Mouse (Mus musculus): ENCODE data around the gene Litaf. TPM values are rescaled to one million over a fixed set of nuclear protein-coding genes. Genes with fewer than 3 reads are reported as not detected.

Gene Litaf
- total RNA-seq, 4 experiments from 2014 or later: 2.5 to 3.9 (median 3.3) TPM

DNA sequence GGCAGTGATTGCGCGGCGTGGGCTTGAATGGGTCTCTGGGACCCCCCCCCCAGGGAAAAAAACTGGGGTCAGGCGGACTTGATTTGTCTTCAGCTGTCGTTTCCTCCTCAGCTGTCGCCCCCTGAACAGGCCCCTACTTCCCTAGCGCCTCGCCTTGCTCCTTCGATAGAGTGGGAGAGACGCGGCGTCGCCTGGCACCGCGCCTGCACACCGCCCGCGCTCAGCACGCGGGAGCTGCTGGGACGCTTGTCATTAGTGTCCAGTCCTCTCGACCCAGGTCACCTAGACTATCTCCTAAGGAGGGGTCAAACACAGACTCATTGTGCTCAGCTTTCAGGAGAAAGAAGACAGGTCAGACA is 855 bp upstream of the Litaf start:
- peak in 1 of 2 experiments; percentile 28 for DNase-seq (ENCODE audit: low spot score in 2 of 2)

DNA sequence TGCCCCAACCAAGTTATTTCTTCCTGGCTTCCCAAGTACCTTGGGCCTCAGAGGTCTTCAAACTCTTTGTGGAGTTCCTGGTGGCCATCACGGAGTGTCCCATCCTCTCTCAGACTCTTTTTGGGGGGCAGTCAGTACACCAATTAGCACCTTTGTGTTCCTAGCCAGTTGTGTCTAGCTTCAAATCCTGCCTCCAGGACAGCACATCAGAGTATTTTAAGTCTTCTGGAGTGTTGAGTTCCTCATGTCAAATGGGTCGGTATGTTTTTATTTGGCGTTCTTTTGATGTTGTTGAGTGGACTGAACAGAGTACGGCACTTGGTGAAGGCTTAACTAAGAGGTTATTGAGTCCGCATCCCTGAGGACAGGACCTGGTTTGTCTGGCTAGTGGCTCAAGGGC is 526 bp downstream of the Litaf start:
- no peak for DNase-seq (ENCODE audit: low spot score in 2 of 2)

DNA sequence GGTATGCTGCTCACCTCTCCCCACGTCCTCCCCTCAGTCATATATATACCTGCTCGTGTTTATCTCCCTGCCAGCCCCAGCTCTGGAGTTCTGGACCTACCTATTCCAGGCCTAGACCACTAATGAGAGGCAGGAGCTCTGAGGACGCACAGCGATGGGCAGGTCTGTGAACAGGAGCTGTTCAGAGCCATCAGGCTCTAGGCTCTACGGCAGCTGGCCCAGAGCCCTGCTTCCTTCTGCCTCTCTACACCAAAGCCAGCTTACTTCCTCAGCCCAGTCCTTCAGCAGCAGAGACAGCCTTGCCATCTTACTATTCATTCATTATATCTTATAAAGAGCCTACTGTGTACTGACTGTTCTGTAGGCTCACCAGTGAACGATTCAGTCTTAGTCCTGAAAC is 1.2 kb downstream of the Litaf start:
- DNase-seq (ENCODE audit: low spot score in 2 of 2): no peak

DNA sequence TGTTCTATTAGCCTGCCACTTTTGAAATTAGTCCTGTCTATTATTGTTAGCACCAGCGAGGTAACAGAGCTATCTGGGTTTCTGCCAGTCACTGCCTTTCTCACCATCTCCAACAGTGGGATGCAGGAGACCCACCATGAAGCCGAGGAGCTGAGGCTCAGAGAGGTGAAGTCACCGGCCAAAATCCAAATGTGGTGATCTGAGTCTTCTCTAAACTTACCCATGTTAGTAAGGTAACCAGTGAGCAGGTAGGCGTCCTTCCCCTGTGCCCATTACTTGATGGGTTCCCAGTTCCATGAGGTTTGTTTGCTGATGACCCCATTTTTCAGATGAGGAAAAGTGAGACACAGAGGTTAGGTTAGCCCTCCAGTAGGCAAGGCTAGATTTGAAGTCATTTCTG is 1.6 kb downstream of the Litaf start:
- no peak for DNase-seq (ENCODE audit: low spot score in 2 of 2)

DNA sequence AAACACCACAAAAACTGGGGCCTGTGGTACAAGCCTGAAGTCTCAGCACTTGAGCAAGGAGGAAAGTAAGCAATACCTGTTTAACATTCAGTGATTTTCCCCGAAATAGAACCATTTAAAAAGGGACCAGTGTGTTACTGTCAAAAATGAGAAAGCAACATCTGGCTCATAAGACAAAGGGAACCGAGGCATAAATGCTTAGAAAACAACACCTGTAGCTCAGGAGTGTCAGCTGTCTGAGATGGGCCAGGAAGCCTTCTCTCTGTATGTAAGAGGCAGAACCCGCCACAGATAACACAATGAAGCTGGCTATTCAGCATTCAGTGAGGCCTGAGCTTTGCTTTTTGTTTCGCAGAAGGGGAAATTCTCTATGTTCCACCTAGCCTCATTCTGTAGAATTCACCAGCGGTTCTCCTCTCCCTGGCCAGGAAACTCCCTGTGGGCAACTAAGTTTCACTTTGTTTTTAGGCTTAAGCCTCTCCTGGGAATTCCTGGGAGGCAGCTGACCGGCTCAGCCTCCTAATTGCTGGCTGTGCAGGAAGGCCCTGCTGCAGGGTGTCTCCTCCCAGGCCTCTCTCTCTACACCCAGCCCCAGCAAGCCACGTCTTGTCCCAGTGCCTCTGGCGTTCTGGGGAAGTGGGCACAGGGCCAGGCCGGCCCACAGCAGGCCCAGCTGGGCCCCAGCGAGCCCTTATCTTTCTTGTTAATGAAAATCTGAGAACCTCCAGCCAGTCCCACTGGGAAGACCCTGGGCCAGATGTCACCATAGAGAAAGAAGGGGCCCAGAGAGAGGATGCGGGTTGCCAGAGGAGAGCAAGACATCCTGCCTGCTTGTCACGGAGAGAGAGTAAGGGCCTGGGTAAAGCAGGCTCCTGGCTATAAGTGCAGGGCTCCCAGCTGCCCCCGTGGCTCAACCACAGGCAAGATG is 2.9 kb downstream of the Litaf start:
- peak; percentile 63 to 73 for DNase-seq (ENCODE audit: low spot score in 2 of 2)

DNA sequence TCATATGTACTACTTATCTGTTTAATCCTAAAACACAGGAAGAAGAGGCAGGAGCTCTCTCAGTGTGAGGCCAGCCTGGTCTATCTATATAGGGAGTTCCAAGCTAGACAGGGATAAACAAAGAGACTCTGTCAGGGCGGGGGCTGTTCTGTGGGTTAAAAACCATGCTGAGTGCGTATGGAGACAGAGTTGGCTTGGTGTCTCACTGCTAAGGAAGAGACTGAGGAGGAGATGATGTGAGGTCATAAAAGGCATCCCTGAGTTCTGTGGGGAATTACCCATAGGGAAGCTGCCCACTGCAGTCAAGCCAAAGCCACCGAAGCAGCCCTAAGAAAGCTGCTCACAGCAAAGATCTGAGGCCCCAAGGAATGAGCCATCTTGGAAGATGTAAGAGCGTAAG is 5.3 kb downstream of the Litaf start, which contains the start of gene Snn:
Gene Snn, plus strand, starts transcription at position 301 of the 400 bp plus-strand sequence.
- no peak for DNase-seq (ENCODE audit: low spot score in 2 of 2)

DNA sequence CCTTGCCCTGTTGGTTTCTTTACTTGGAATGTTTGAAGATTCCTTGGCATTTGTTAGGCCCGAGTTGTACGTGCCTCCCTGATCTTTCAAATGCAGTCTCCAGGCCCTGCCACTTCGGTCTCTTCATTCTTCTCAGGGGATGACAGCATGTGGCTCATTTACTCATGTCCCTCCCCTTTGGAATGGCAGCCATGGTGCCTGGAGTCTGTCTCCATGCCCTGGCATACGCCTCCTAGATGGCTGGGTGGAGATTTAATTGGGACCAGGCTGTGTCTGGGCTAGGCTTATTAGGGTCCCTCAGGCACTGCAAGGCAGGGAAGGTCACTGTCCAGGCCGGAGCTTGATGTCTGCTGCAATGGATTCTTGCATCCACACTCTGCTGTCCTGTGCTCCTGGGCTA is 10.0 kb downstream of the Litaf start:
- DNase-seq (ENCODE audit: low spot score in 2 of 2): no peak

DNA sequence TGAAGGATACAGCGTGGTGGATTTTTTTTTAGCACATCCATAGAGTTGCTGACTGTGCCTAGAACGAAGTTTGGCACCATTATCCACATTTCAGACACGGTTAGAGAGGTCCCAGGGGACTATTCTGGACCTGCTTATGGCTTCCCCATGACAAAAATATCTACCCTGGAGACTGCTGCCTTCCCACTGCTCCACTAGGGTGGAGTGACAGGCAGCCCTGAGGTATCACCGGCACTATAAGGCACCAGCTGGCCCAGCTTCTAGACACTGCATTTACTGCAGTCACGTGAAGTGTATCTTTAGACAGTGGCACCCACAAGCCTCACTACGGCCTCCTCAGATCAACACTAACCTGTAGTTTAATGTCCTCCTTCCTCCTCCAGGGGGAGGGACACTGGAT is 11.1 kb downstream of the Litaf start:
- peak in 1 of 2 experiments; percentile 21 for DNase-seq (ENCODE audit: low spot score in 2 of 2)

DNA sequence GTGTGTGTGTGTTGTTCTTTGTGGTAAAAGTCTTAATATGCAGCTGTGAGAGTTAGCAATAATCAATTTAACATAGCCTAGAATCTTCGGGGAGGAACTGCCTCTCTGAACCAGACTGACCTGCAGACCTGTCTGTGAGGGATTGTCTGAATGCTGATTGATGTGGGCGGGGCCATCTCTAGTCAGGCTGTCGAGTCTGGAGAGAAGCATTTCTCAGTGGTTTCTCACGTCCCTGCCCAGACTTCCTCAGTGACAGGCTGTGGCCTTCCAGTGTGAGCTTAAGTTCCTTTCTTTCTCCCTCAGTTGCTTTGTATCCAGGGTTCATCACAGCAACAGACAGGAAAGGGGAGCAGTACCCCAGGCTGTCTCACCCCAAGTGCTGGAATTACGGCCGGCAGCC is 11.5 kb downstream of the Litaf start:
- DNase-seq (ENCODE audit: low spot score in 2 of 2): no peak

DNA sequence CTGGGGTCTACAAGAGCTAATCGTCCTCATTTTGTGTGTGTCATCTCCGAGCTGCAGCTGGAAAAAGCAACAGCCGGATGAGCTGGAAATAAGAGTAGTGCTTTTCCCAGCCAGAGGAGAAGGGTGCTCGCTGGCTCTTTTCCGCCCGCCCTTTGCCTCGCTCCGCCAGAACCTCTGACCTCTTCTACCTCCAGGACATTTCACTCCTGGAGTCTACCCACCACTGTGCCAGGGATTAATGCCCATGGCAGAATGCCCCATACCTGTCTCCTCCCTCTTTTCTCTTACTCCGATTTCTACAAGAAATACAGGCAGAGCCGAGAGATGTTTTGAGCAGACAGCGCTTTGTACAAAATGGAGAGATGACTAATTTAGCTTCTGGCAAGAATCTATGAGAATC is 14.8 kb downstream of the Litaf start:
- no peak for DNase-seq (ENCODE audit: low spot score in 2 of 2)

DNA sequence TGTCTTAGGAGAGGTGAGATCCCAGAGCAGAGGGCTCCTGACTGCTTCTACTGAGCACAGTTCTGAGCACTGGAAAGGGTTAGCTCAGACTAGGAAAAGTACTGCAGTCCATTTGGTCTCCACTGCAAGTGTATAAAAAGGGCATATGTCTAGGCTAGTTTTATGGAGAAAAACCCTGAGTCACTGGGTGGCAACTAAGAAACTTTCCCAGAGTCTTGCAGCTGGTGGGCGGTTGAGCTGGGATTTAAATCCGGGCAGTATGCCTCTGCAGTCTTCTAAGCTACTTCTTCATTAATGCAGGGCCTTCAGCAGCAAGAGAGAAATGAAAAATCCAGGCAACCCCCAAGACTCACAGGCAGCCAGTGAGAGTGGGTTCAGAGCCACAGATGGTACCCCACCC is 15.7 kb downstream of the Litaf start:
- no peak for DNase-seq (ENCODE audit: low spot score in 2 of 2)

DNA sequence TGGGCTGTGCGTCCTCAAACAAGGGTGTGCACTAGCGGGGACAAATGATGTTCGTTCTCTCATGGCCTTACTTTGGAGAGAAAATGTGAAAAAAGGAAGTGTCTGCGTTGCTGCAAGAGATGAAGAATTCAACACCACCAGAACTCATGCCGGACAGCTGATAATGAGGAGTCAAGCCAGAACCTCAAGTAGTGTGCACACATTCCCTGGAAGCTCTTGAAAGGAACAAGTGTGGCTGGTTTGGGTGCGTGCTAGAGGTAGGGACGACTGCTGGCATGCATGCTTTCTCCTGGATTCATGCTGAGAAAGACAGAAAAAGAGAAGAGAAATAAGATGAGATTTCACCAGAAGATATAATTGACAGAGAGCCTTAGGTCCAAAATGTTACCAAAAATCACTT is 18.8 kb downstream of the Litaf start:
- no peak for DNase-seq (ENCODE audit: low spot score in 2 of 2)

DNA sequence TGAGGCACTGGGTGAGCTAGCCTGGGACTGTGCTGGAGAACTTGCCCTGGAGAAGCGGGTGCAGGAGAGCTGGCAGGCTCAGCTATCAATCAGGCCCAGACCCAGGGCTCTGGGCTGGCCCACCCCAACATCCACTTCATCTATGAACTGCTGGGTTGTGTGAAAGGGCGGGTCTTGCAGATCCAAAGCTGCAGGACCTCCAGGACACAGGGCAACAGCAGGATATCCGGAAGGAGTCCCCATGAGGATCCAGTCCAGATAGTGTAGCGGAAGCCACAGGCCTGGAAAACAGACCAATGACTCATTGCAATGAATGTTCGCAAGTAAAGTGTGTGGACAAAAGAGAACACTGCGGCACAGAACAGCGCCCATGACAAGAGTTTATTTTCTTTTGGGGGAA is 19.5 kb downstream of the Litaf start:
- DNase-seq (ENCODE audit: low spot score in 2 of 2): no peak

DNA sequence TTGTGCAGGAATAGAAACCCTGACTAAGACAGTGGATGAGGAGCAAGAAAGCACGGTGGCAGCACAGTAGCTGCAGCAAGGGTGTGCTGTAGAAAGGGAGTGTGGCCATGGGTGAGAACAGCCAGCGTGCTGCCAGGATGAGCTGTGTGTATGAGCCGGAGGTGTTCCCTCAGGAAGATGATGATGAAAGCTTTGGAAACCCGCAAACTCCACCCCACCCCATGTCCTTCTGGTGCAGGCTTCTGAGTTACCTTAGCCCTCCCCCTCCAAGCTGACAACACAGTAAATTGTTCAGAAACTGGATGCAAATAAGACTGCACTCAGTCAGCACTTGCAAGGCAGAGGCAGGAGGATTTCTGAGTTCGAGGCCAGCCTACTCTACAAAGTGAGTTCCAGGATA is 22.7 kb downstream of the Litaf start:
- DNase-seq (ENCODE audit: low spot score in 2 of 2): no peak

DNA sequence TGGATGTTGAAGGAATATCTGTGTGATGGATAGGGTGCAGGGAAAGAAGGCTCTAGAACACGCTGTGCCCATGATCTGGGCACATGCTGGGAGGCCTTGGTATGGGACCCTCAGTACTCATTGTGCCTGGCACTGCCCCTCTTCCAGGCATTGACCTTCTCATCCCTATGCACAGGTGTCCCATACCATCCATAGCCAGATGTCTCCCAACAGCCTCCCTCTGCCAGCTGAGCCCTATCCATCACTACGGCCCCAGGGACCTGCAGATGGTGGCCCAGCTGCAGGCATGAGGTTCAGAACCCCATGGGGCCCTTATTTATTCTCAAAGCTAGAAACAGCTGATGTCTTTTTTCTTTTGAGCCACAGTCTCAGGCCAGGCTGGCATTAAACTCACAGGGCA is 25.4 kb downstream of the Litaf start:
- no peak for DNase-seq (ENCODE audit: low spot score in 2 of 2)

DNA sequence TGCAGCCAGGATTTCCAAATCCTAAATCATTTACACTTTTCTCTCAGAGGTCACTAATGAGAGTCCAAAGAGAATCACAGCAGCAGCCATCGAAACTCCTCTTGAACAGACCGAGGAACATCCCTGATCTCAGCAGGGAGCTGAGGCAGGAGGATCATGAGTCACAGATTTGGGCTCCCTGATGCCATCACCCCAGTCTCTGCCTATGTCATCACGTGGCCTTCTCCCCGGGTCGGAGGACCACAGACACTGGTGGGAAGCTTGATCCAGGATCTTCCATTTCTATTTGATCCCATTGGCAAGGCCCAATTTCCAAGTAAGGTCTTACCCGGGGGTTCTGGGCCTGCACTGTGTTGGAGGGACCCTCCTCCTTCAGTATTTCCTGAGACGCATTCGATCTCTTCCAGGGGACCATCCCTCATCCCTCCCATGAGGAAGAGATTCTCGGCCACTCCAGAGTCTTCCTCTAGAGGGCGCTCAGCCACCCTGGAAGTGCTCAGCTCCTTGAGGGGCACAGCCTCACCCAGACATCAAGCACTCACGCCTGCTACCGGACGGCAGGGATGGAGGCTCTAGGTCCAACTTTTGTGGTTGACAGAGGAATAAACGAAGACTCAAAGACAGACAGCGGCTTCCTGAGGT is 30.0 kb downstream of the Litaf start:
- peak; percentile 25 to 43 for DNase-seq (ENCODE audit: low spot score in 2 of 2)

DNA sequence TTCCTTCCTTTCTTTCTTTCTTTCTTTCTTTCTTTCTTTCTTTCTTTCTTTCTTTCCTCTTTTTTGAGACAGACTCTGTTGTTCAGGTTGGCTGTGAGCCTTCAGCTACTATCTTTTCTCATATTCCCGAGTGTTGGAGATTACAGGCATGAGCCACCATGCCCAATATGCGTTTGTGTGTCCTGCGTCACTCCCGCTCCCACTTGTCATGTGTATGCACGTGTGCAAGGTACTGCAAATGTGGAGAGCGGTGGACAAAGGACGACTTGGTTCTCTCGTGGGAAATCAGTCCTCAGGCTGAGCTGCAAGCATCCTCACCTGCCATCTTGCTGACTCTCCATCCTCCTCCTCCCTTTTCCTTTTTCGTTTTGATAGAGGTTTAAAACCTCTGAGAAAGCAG is 30.7 kb downstream of the Litaf start:
- no peak for DNase-seq (ENCODE audit: low spot score in 2 of 2)

DNA sequence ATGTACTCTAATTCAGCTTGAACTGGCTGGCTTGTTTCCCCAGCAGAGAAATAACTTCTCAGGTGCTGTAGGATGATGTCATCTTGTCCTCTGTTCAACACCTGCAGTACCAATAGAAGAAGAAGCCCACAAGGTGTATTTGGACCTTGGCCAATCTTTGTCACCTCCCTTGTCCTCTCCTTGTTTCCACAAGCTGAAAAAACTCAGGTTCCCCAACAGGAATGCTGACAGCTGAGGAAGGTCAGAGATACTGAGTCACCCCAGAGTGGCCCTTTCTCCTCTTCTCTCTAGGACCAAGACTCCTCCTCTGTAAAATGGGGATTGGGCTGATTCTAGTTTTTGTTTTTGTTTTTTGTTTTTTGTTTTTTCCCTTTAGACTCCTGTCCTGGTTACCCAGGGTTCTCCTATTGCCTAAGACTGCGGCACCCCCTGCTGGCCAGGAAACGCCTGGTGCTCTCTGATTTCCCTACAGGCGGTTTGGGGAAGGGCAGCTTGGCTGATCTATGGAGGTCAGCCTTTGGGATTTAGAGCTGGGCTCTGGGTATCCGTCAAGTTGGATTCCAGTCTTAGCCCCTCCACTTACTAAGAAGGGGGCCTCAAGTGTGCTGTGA is 31.7 kb downstream of the Litaf start:
- DNase-seq (ENCODE audit: low spot score in 2 of 2): peak; percentile 71 to 74

DNA sequence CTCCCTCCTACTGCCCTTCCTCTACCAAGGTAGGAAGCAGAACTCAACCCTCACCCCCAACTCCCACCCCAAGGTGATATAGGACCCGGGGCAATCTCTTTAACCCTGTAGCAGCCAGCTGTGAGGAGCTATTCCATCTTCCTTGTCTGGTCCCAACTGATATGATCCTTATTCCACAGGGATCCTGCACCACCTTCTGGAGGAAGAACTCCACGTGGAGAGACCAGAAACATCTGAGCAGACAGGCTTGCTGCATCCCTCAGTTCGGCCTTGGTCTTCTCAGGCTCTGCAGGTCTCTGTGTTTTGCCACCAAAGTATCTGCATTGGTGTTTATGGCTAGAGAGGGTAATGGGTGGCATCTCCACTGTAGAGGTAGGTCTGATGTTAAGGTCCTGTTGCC is 34.6 kb downstream of the Litaf start:
- DNase-seq (ENCODE audit: low spot score in 2 of 2): no peak

DNA sequence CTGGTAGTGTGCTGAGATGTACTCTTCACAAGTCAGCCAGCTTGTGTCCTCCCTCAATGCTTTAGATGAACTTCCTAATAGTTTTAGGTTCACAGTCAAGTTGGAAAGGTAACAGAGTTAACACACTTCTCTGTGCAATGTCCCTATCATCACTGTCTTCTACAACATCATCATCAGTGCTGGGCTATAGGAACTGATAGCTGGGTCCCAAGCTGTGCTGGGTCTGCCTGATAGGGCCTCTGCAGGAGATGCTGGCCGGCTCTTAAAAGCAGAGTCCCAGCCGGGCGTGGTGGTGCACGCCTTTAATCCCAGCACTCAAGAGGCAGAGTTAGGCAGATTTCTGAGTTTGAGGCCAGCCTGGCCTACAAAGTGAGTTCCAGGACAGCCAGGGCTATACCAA is 35.1 kb downstream of the Litaf start:
- DNase-seq (ENCODE audit: low spot score in 2 of 2): no peak

DNA sequence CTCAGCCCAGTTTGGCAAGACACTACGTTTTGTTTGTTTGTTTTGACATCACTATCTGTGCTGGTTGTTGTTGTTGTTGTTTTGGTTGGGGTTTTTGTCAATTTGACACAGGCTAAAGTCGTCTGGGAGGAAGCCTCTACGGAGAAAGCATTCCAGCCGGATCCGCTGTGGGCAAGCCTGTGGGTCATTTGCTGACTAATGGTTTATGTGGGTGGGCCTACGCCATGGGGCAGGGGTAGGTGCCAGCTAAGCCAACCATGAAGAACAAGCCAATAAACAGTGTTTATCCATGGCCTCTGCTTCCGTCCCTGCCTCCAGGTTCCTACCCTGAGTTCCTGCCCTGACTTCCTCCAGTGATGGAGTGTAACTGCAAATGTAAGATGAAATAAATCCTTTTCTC is 37.8 kb downstream of the Litaf start:
- no peak for DNase-seq (ENCODE audit: low spot score in 2 of 2)

DNA sequence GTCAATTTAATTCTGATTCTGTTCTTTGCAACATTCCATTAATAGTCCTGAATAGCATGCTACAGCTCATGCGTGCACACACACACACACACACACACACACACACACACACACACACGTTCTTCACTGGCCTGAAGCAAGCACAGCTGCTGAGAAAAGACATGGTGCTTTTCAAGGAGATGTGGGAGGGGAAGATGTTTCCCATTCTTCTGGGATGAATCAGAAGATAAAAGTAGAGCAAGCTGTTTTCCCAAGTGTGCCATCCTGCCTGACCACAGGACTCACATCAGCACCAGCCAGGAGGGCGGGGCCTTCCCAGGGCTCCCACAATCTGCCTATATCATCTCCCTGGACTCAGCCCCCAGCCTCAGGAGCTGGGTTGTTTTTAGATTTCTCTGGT is 41.1 kb downstream of the Litaf start:
- peak; percentile 37 to 42 for DNase-seq (ENCODE audit: low spot score in 2 of 2)

DNA sequence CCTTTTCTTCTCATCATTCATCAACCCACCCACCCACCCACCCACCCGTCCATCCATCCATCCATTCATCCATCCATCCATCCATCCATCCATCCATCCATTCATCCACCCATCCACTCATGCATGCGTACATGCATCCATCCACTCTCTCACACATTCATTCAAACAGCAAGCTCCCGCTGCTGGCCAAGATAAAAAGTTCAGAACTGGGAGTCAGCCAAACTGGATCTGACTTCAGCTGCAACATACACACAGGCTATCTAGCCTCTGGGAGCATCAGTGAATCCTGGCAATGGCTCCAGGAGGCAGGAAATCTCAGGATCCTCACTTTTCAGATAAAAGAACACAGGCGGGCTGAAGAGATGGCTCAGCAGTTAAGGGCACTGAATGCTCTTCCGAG is 42.3 kb downstream of the Litaf start:
- DNase-seq (ENCODE audit: low spot score in 2 of 2): no peak
